Mouse (Mus musculus) thymus, adult 2 months (tissue): ENCODE data around the gene Colq.

Experiments
- CTCF ChIP-seq: fragments of 200-500 bp; IDR thresholded peaks from 2 replicates; pipeline ENCODE4 v1.5.1; 2012; ENCODE audit warnings: mild to moderate bottlenecking, control low read depth, low read length, moderate library complexity, borderline replicate concordance; ENCODE audit not compliant: control insufficient read depth, poor library complexity, insufficient read depth; ENCODE audit errors: extremely low read depth
- POLR2A ChIP-seq: fragments of 200-500 bp; IDR thresholded peaks from 2 replicates; pipeline ENCODE4 v1.6.1; 2012; ENCODE audit warnings: mild to moderate bottlenecking, low read length, control low read depth, moderate library complexity; ENCODE audit not compliant: control insufficient read depth, poor library complexity, insufficient read depth; ENCODE audit errors: extremely low read depth

DNA sequence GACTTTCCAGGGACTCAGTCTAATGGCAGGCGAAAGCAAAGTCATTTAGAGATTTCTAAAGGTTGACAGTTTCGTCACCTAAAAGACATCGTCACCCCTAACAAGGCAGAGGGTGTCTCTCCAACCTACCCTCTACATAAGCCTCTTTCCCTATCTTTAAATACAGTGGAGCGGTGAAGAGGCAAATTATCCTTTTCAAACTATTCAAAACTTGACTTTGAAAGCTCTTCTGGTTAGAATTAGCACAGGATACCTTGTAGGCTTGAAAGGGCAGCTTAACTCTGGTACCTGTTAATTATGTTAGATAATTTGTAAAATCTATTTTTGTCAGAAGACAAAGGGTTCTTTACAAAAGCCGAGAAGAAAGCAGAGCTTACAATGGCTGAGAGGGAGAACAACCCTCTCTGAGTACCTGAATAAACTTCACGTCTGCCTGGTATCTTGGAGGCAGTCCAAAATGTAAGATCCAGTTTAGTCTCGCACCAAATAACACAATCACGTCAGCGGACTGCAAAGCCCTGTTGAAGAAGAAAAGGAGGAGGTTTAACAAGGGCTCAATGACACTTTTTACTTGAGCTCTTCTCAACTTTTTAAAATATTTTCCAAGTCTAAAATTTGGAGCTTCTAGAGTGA lies 29.6 kb upstream of the Colq start:
- TF ChIP-seq POLR2A (no peak), CTCF (no peak)
